Mouse (Mus musculus) CH12.LX (cell line): ENCODE results near the gene Klhl29.

Experiments
- CHD2 ChIP-seq: IDR thresholded peaks from 2 replicates; pipeline ENCODE4 v1.6.1; 2011; ENCODE audit warnings: low read length, improper control_type of control experiment
- CTCF ChIP-seq, 2 experiments: IDR thresholded peaks in 1 of 2; conservative IDR thresholded peaks in 1 of 2; 2 replicates each; pipeline ENCODE4 v1.5.1; 2011 to 2012; ENCODE audit warnings: low read depth in 2 of 2, low read length in 2 of 2, improper control_type of control experiment in 1 of 2, inconsistent platforms in 1 of 2, mild to moderate bottlenecking in 1 of 2, moderate library complexity in 1 of 2
- EP300 ChIP-seq: IDR thresholded peaks from 2 replicates; pipeline ENCODE4 v1.6.1; 2011; ENCODE audit warnings: low read length, improper control_type of control experiment
- HCFC1 ChIP-seq: IDR thresholded peaks from 2 replicates; pipeline ENCODE4 v1.6.1; 2012; ENCODE audit warnings: low read depth, mild to moderate bottlenecking, inconsistent platforms, low read length, improper control_type of control experiment
- MAZ ChIP-seq: IDR thresholded peaks from 2 replicates; pipeline ENCODE4 v1.6.1; 2012; ENCODE audit warnings: low read depth, mild to moderate bottlenecking, inconsistent platforms, low read length, improper control_type of control experiment, moderate library complexity
- NRF1 ChIP-seq: IDR thresholded peaks from 2 replicates; pipeline ENCODE4 v1.6.1; 2014; ENCODE audit warnings: low read depth, mild to moderate bottlenecking, inconsistent platforms, low read length, improper control_type of control experiment, moderate library complexity
- POLR2A ChIP-seq: IDR thresholded peaks from 2 replicates; pipeline ENCODE4 v1.6.1; 2011; ENCODE audit warnings: low read depth, mild to moderate bottlenecking, improper control_type of control experiment, low read length

GRCm38 (mm10) chr12:5410391-5411115, 35.1 kb upstream of the Klhl29 start:
- TF ChIP-seq CTCF (conservative IDR thresholded peaks at IDR 0.05 in 1 of 2, IDR thresholded peaks at IDR 0.05 in 1 of 2; ENCODE audit: low read depth in 2 of 2, low read length in 2 of 2) (peak; percentile 24 to 53; a peak in 2 of 4 replicates), POLR2A (no peak), NRF1 (no peak), CHD2 (no peak), HCFC1 (no peak), EP300 (no peak), MAZ (no peak)
